Mouse (Mus musculus) embryonic fibroblast, embryonic 13.5 days (primary cell): ENCODE results near the gene Foxf1. TPM values are rescaled to one million over a fixed set of nuclear protein-coding genes. Genes with fewer than 3 reads are reported as not detected.

Source experiments
- H3K27ac ChIP-seq: 2 replicates; pipeline ENCODE4 v1.5.1; 2012; ENCODE audit warnings: low read length, control low read depth, inconsistent platforms; ENCODE audit not compliant: insufficient read depth
- H3K4me1 ChIP-seq: 2 replicates; pipeline ENCODE4 v1.6.1; 2011; ENCODE audit warnings: low read length; ENCODE audit not compliant: control insufficient read depth, insufficient read depth
- H3K4me3 ChIP-seq: 2 replicates; pipeline ENCODE4 v1.5.1; 2011; ENCODE audit warnings: mild to moderate bottlenecking, control low read depth, low read length; ENCODE audit not compliant: insufficient read depth
- CTCF ChIP-seq: IDR thresholded peaks from 2 replicates; pipeline ENCODE4 v1.5.1; 2011; ENCODE audit warnings: mild to moderate bottlenecking, control low read depth, low read length, moderate library complexity, borderline replicate concordance; ENCODE audit not compliant: insufficient read depth
- POLR2A ChIP-seq: IDR thresholded peaks from 2 replicates; pipeline ENCODE4 v1.6.1; 2011; ENCODE audit warnings: low read depth, mild to moderate bottlenecking, control low read depth, low read length, moderate library complexity
- polyA plus RNA-seq: library from polyadenylated mRNA; stranded (reverse); fragments of >200 nt; gene quantifications from 2 replicates; pipeline ENCODE4 v1.2.4, GENCODE M21; 2011; ENCODE audit warnings: low read depth; ENCODE audit not compliant: missing spikeins, insufficient read length

Gene Foxf1
- polyA plus RNA-seq, 1 experiment: 6.9 TPM

DNA sequence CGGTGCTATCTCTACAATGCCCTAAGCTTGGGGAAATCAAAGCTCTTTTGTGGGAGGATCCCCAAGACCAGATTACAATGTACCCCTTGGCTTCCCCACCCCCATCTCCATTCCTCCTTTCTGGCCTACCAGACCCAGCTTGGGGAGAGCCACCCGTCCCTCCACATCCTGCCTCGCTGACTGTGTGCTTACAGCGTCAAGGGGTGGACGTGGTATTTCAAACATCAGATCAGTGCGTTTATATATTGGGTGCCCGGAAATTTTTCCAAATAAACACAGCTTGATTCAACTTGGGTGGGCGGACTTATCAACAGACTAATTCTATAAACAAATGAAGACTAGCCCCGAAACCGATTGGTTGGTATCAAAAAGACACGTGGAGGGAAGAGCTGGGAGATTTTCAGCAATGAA lies 43.1 kb downstream of the Foxf1 start:
- Histone ChIP-seq H3K27ac (no peak overlapping the region), H3K4me3 (no peak overlapping the region), H3K4me1 (peaks cover 3% of the 10 kb centered on the region)
- no peak for TF ChIP-seq POLR2A
- no peak for TF ChIP-seq CTCF

DNA sequence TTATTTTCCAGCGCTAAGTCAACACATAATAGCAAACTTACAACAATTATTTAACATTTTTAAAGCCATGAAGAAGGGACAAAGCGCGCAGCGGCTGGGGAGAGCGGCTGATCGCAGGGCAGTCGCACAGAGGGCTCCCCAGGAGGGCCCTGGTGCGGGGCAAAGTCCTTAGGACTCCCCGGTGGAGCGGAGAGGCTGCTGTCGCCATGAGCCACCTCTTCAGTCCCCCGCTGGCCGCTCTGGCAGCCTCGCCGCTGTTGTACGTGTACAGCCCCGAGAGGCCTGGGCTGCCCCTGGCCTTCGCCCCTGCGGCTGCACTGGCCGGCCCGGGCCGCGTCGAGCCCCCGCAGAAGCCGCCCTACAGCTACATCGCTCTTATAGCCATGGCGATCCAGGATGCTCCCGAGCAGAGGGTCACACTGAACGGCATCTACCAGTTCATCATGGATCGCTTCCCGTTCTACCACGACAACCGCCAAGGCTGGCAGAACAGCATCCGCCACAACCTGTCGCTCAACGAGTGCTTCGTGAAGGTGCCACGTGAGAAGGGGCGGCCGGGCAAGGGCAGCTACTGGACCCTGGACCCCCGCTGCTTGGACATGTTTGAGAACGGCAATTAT lies 43.7 kb downstream of the Foxf1 start, which contains the start of gene Foxl1:
Foxl1 (plus strand) TSS at position 185 of the 620 bp plus-strand sequence.
- Histone ChIP-seq H3K27ac (no peak within 1 kb of the TSS), H3K4me3 (no peak within 1 kb of the TSS), H3K4me1 (peaks cover 3% of the 10 kb centered on the region; the same call in 1 of the 2 replicates)
- no peak for TF ChIP-seq CTCF
- no peak for TF ChIP-seq POLR2A

DNA sequence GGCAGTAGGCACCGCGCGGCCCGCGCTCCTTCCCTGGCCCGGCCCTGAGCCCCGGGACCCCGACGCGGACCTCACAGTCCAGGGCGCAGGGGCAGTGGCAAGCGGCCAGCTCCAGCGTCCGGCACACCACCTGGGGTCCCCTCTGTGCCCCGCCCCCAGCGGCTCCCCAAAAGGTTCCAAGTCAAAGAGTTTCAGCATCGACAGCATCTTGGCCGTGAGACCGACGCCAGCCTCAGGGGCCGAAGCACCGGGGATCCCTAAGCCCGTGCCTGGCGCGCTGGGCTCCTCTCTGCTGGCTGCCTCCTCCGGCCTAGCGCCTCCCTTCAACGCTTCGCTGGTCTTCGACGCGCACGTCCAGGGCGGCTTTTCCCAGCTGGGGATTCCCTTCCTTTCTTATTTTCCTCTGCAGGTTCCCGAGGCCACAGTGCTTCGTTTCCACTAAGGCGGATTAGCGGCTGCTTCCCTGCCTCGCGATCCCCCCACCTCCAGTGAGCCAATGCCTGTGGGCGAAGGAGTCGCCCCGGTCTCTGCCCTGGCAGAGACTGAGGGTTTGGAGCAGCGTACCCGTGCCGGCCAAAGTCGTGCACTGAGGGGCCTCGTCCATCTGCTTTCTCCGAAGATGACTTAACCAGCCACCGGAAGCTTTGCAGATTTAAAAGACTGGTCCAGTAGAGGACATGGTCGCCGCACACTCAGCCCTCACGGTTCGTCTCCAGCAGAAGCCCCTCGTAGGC lies 44.5 kb downstream of the Foxf1 start:
- H3K4me1 ChIP-seq: peaks cover 3% of the 10 kb centered on the region; the same call in 1 of the 2 replicates
- no peak overlapping the region for H3K4me3 ChIP-seq
- H3K27ac ChIP-seq: no peak overlapping the region
- no peak for TF ChIP-seq POLR2A
- no peak for TF ChIP-seq CTCF

DNA sequence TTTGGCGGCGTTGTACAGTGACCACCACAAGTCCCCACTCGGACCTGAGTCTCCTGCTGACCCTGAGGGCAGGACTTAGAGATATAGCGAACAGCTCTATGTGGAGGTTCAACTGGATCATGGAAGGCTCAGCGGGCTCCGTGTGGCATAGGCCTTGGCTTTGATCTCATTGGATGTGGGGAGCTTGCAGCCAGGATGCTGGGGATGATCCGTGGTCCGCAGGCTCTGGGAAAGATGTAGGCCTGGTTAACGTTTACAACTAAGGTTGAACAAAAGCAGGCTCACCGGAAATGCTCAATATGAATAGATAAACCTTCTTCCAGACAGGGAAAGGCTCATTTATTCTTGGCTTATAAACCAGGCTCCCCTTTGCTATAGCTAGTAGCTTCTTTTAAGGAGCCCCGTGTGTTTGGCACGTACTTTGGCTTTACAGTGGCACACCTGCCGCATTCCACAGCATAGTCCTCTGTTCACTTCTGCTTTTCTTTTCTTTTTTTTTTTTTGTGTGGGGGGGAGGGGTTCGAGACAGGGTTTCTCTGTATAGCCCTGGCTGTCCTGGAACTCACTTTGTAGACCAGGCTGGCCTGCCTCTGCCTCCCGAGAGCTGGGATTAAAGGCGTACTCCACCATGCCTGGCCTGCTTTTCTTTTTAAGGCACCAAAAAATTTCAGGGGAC lies 45.2 kb downstream of the Foxf1 start:
- Histone ChIP-seq H3K4me1 (0 out of 2 replicates have a peak, but pooled peaks cover 3% of the 10 kb centered on the region), H3K4me3 (no peak overlapping the region), H3K27ac (no peak overlapping the region)
- no peak for TF ChIP-seq POLR2A
- TF ChIP-seq CTCF: no peak

DNA sequence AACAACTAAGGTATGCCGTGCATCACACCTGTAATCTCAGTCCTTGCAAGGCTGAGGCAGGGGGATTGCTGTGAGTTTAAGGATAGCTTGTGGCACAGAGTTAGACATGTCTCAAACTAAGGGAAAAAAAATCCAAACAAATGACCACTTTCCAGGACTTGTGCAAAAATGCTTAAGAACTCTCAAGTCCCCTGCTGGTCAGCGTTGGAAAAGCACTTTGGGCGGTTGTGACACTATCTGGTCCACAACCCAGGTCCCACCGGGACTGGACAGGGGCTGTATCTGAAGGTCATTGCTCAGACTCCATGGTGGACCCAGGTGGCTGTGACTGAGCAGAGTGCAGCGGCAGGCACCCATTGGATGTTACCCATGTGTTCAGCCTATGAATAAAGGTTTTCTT lies 46.3 kb downstream of the Foxf1 start:
- TF ChIP-seq POLR2A: no peak
- no peak for TF ChIP-seq CTCF
- H3K4me1 ChIP-seq: 0 out of 2 replicates have a peak, but pooled peaks cover 3% of the 10 kb centered on the region
- H3K27ac ChIP-seq: no peak overlapping the region
- H3K4me3 ChIP-seq: no peak overlapping the region

DNA sequence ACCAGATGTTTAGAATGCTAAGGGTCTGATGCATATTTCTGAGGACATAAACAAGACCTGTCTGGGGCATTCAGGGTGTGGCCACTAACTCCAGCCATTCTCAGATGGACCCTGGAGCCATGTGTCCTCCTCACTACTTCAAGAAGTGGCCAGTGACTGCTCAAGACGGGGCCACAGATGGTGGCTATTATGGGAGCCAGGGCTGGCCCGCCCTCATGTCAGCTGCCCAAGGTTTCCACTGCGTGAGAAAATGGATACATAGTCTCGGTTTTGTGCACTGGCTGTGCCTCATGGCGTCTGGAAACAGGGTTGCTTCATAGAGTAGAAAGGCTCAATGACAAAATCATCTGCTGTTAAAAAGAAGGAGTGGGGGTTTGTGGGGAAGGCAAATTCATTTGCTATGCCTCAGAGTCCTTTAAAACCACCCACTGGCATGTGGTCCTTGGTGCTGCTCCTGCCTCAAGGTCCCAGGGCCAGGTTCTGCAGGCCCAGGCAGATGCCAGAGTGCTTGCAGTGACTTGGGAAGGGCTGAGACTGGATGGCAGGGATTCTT lies 48.9 kb downstream of the Foxf1 start:
- H3K27ac ChIP-seq: peak overlapping the region; percentile 62; the same call in 1 of the 2 replicates
- no peak overlapping the region for H3K4me3 ChIP-seq
- 0 out of 2 replicates have a peak, but pooled peaks cover 3% of the 10 kb centered on the region for H3K4me1 ChIP-seq
- TF ChIP-seq POLR2A (no peak), CTCF (no peak)

DNA sequence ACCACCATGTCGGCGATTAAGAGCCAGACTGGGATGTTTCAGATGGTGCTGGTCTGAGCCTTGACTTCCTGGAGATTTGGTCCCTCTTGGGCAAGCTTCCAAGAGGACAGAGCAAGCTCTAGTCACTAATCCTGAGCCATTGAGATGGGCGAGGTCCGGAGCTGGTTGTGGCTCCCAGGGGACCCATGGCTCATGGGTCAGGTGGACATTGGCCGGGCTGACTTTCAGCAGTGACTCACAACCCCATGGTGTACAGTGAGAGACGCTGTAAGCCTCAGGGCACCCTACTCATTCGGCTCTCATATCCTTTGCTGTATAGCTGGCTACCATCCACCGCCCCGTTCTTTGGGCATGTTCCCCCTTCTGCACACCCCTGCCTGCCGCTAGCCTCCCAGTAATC lies 49.9 kb downstream of the Foxf1 start:
- H3K27ac ChIP-seq: peak overlapping the region; percentile 9; the same call in 1 of the 2 replicates
- 0 out of 2 replicates have a peak, but pooled peaks cover 3% of the 10 kb centered on the region for H3K4me1 ChIP-seq
- no peak for TF ChIP-seq POLR2A
- TF ChIP-seq CTCF: no peak
- H3K4me3 ChIP-seq: no peak overlapping the region

DNA sequence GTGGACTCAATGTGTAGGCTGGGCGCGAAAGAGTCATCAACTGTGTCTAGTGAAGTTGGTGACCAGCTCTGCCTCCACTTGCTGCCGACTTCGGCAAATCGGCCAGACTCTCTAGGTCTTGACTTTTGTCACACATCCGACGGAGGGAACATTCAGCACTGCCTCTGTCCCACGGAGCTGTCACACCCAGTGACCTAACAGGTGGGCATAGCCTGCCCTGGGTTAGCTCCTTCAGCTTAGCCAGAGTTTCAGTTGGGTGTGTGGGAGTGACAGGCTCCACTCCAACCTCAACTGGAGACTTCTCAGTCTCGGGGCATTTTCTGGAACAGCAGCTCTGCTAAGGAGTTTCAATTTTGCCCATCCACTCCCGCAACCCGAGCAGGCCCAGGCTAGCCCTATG lies 50.3 kb downstream of the Foxf1 start:
- Histone ChIP-seq H3K4me1 (0 out of 2 replicates have a peak, but pooled peaks cover 3% of the 10 kb centered on the region), H3K4me3 (no peak overlapping the region), H3K27ac (peak overlapping the region; percentile 9; the same call in 1 of the 2 replicates)
- TF ChIP-seq CTCF (no peak), POLR2A (no peak)

DNA sequence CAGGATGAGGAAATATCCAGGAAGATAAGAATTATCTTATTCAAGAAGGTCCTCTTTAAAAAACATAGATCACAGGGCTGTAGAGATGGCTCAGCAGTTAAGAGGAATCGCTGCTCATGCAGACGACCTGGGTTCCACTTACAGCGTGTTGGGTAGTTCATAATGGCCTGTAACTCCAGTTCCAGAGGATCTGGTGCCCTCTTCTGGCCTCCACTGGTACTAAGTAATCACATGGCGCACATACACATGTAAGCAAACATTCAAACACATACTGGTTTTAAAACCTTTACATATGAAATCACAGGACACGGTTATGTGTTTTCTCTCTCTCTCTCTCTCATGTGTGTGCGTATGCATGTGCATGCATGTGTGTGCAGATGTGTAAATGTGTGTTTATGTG lies 52.7 kb downstream of the Foxf1 start:
- peaks cover 7% of the 10 kb centered on the region for H3K4me1 ChIP-seq
- no peak overlapping the region for H3K4me3 ChIP-seq
- H3K27ac ChIP-seq: no peak overlapping the region
- TF ChIP-seq CTCF (no peak), POLR2A (no peak)

Other genes with a start within 250 kb of the Foxf1 start
- gene Mthfsd, start 24.0 kb downstream of the Foxf1 start, polyA plus RNA-seq: 58.3 and 63.3 TPM in 2 replicates
- gene Foxc2, start 31.8 kb downstream of the Foxf1 start, polyA plus RNA-seq: 14.6 and 18.1 TPM in 2 replicates
- 1.1 and 2.0 TPM in 2 replicates for gene Foxl1, start 43.6 kb downstream of the Foxf1 start, polyA plus RNA-seq